ENCODE assay signal across 1 mouse cellular context in genomic region chr5:139397959-139398753, GRCm38 (mm10).
TF ChIP-seq lines count a peak whose summit lies in the region.

No protein-coding gene starts in this region.

TF ChIP-seq in MEL, 35 proteins besides CTCF, POLR2A, EP300 and RAD21 (continued from another document):
- TF ChIP-seq BHLHE40 (IDR thresholded peaks at IDR 0.05; ENCODE audit: borderline replicate concordance, low read depth, low read length): peak; percentile 32; the same call in 1 of the 2 replicates
- TF ChIP-seq TBP (IDR thresholded peaks at IDR 0.05; ENCODE audit: low read depth, low read length): no peak
- no peak for TF ChIP-seq ZMIZ1 (IDR thresholded peaks at IDR 0.05; ENCODE audit: low read depth, low read length)
- TF ChIP-seq GATA1 (IDR thresholded peaks at IDR 0.05; ENCODE audit: low read depth, low read length): peak; percentile 71
- TF ChIP-seq E2F4 (IDR thresholded peaks at IDR 0.05; ENCODE audit: borderline replicate concordance, low read depth, low read length): no peak
- TF ChIP-seq ETS1 (IDR thresholded peaks at IDR 0.05; ENCODE audit: low read depth, low read length): peak; percentile 50
- TF ChIP-seq NRF1 (IDR thresholded peaks at IDR 0.05; ENCODE audit: insufficient read depth, low read depth, low read length, poor library complexity, severe bottlenecking): no peak
- no peak for TF ChIP-seq GABPA (IDR thresholded peaks at IDR 0.05; ENCODE audit: low read depth, low read length)
- no peak for TF ChIP-seq USF2 (IDR thresholded peaks at IDR 0.05; ENCODE audit: borderline replicate concordance in 1 of 2, insufficient read depth in 1 of 2, low read depth in 1 of 2, low read length in 2 of 2)
- peak; percentile 51 for TF ChIP-seq TCF12 (IDR thresholded peaks at IDR 0.05; ENCODE audit: low read depth, low read length)
- no peak for TF ChIP-seq MAZ (IDR thresholded peaks at IDR 0.05; ENCODE audit: low read depth, low read length)
- TF ChIP-seq MAFK (IDR thresholded peaks at IDR 0.05; ENCODE audit: borderline replicate concordance, low read depth, low read length): no peak
- TF ChIP-seq SIN3A (IDR thresholded peaks at IDR 0.05; ENCODE audit: low read length): peak; percentile 83
- no peak for TF ChIP-seq CHD2 (IDR thresholded peaks at IDR 0.05; ENCODE audit: low read length)
- TF ChIP-seq POLR2AphosphoS2 (IDR thresholded peaks at IDR 0.05; ENCODE audit: low read length): no peak
- peak; percentile 80 for TF ChIP-seq ZC3H11A (IDR thresholded peaks at IDR 0.05; ENCODE audit: low read depth, low read length)
- no peak for TF ChIP-seq MYB (IDR thresholded peaks at IDR 0.05; ENCODE audit: low read depth, low read length)
- 0 out of 2 replicates have a peak, but pooled peaks have one; percentile 15 for TF ChIP-seq MXI1 (IDR thresholded peaks at IDR 0.05; ENCODE audit: low read depth, low read length)
- no peak for TF ChIP-seq JUND (IDR thresholded peaks at IDR 0.05; ENCODE audit: low read depth, low read length)
- no peak for TF ChIP-seq CHD1 (IDR thresholded peaks at IDR 0.05; ENCODE audit: low read depth, low read length)
- TF ChIP-seq MAX (IDR thresholded peaks at IDR 0.05; ENCODE audit: low read length): peak; percentile 13; the same call in 1 of the 2 replicates
